Mouse (Mus musculus) thymus, postnatal 4 days (tissue): ENCODE results near the gene Trmt2a.

Source experiments
- DNase-seq: peaks from one replicate; pipeline ENCODE4 v3.0.0; 2021

Gene Trmt2a

GRCm38 (mm10) chr16:18231451-18231850, 17.0 kb upstream of the Trmt2a start:
- no peak for DNase-seq

- DNase-seq = peak; percentile 49
These were observed 15.0 kb upstream of the Trmt2a start for GRCm38 (mm10) chr16:18233451-18233850.

GRCm38 (mm10) chr16:18233919-18234670, 14.4 kb upstream of the Trmt2a start:
- DNase-seq = no peak

GRCm38 (mm10) chr16:18234671-18235388, 13.6 kb upstream of the Trmt2a start, which contains the start of gene Zdhhc8:
Gene Zdhhc8, minus strand, starts transcription at chr16:18235136.
- DNase-seq = peak; percentile 81

- peak; percentile 70 for DNase-seq
These were observed 13.0 kb upstream of the Trmt2a start for GRCm38 (mm10) chr16:18235389-18236065.

GRCm38 (mm10) chr16:18236676-18237501, 11.6 kb upstream of the Trmt2a start:
- no peak for DNase-seq

GRCm38 (mm10) chr16:18241581-18241980, 6.9 kb upstream of the Trmt2a start:
- no peak for DNase-seq

- no peak for DNase-seq
These were observed 719 bp upstream of the Trmt2a start for GRCm38 (mm10) chr16:18247521-18248399.

GRCm38 (mm10) chr16:18249364-18249967, 987 bp downstream of the Trmt2a start:
- DNase-seq = peak; percentile 62

GRCm38 (mm10) chr16:18250231-18250630, 1.8 kb downstream of the Trmt2a start:
- DNase-seq = no peak

GRCm38 (mm10) chr16:18250828-18251790, 2.6 kb downstream of the Trmt2a start:
- no peak for DNase-seq

- DNase-seq = no peak
These were observed 4.3 kb downstream of the Trmt2a start for GRCm38 (mm10) chr16:18252736-18253135.

GRCm38 (mm10) chr16:18253866-18254265, 5.4 kb downstream of the Trmt2a start:
- no peak for DNase-seq

GRCm38 (mm10) chr16:18258221-18258620, 9.7 kb downstream of the Trmt2a start, which contains the start of gene Gm49776:
Gene Gm49776, minus strand, starts transcription at chr16:18258321.
- DNase-seq = no peak

- DNase-seq = no peak
These were observed 16.5 kb downstream of the Trmt2a start for GRCm38 (mm10) chr16:18265024-18265423.

GRCm38 (mm10) chr16:18268182-18268581, 19.7 kb downstream of the Trmt2a start:
- DNase-seq = peak; percentile 30

GRCm38 (mm10) chr16:18275166-18275565, 26.7 kb downstream of the Trmt2a start:
- no peak for DNase-seq

- peak; percentile 14 for DNase-seq
These were observed 39.7 kb downstream of the Trmt2a start for GRCm38 (mm10) chr16:18288166-18288565.

- DNase-seq = peak; percentile 89
These were observed 40.1 kb downstream of the Trmt2a start for GRCm38 (mm10) chr16:18288581-18289061.
